ENCODE assay signal across 24 mouse cellular contexts in the genomic region with DNA sequence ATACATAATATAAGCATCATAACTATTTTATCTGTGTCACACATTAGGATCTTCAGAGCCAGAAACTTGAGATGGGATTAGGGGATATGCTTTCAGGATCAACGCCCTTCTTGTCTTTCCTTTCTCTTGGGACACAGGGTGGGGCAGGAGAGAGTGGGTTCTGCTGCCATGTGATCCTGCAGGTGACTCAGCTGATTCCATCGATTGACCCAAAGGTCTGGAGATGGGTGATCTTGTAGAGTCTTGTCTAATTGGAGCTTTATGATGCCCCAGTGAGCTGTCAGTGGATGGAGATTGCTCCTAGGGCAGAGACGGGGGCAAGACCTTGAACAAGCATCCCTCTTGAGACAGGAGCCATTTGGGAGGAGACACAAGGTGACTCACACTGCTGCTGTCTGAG. TPM values are rescaled to one million over a fixed set of nuclear protein-coding genes. Genes with fewer than 3 reads are reported as not detected.
DNase-seq lines count a peak whose midpoint lies in the region; ATAC-seq and TF ChIP-seq lines count a peak whose summit lies in the region.
"Had no signal": no experiment of that assay in that cellular context is flagged by ENCODE, and none has a peak within 500 bp of the region (broad histone marks: within the 10 kb centered on the region; RNA-seq: fewer than 3 reads in every experiment).

No protein-coding gene starts in this region.

- no peak overlapping the region for H3K4me2 ChIP-seq in forebrain, embryonic 11.5 days (ENCODE audit: low read depth, low read length, severe bottlenecking)
- H3K4me2 ChIP-seq: embryonic facial prominence, embryonic 12.5 days; forebrain, embryonic 13.5 days; forebrain, embryonic 15.5 days had no signal

- peak; percentile 73 for TF ChIP-seq EP300 in ES-Bruce4 (IDR thresholded peaks at IDR 0.05; ENCODE audit: insufficient read depth, low read depth, low read length)

- 74% methylated on average over 3 of the region's 3 CpGs for WGBS in forebrain, embryonic 11.5 days
- WGBS in forebrain, embryonic 10.5 days = 83% methylated on average over 3 of the region's 3 CpGs

- no peaks in the 10 kb centered on the region for H3K79me2 ChIP-seq in C2C12 (ENCODE audit: control insufficient read depth, insufficient read depth)

- no peak overlapping the region for H3K9ac ChIP-seq in forebrain, embryonic 11.5 days (ENCODE audit: low read length)
- H3K9ac ChIP-seq in ES-Bruce4 (ENCODE audit: low read depth, poor library complexity, severe bottlenecking) = no peak overlapping the region
- H3K9ac ChIP-seq in ES-E14 (ENCODE audit: insufficient read depth, low read depth, low read length, poor library complexity, severe bottlenecking) = peak overlapping the region; percentile 7; the same call in 1 of the 2 replicates
- H3K9ac ChIP-seq: embryonic facial prominence, embryonic 12.5 days; forebrain, embryonic 13.5 days; forebrain, embryonic 15.5 days; forebrain, postnatal 0 days had no signal

- no peak overlapping the region for H3K4me3 ChIP-seq in forebrain, embryonic 11.5 days (ENCODE audit: low read depth, low read length)
- H3K4me3 ChIP-seq in forebrain, embryonic 10.5 days = no peak overlapping the region
- H3K4me3 ChIP-seq in C2C12 (ENCODE audit: insufficient read depth, poor library complexity, severe bottlenecking) (no peak overlapping the region), ES-Bruce4 (ENCODE audit: low read depth, low read length) (no peak overlapping the region), ES-E14 (ENCODE audit: insufficient read depth in 1 of 2, low read depth in 1 of 2, low read length in 2 of 2, poor library complexity in 1 of 2, severe bottlenecking in 1 of 2) (no peak overlapping the region)
- H3K4me3 ChIP-seq: embryonic facial prominence, embryonic 10.5 days; embryonic facial prominence, embryonic 12.5 days; forebrain, embryonic 13.5 days; forebrain, embryonic 15.5 days had no signal

- H3K27me3 ChIP-seq in forebrain, embryonic 11.5 days (ENCODE audit: control insufficient read depth, insufficient read depth, low read length) = no peaks in the 10 kb centered on the region
- H3K27me3 ChIP-seq in forebrain, embryonic 10.5 days (ENCODE audit: poor library complexity, severe bottlenecking) = no peaks in the 10 kb centered on the region
- H3K27me3 ChIP-seq in C2C12 (ENCODE audit: control insufficient read depth, insufficient read depth, insufficient read length) (no peaks in the 10 kb centered on the region), ES-Bruce4 (ENCODE audit: control insufficient read depth, insufficient read depth, low read length, poor library complexity, severe bottlenecking) (no peaks in the 10 kb centered on the region)
- H3K27me3 ChIP-seq: embryonic facial prominence, embryonic 12.5 days; forebrain, embryonic 13.5 days; forebrain, embryonic 15.5 days had no signal

- H3K79me3 ChIP-seq in C2C12 (ENCODE audit: low read depth) = no peaks in the 10 kb centered on the region

- DNase-seq in forebrain, embryonic 11.5 days (ENCODE audit: low spot score) = peak; percentile 25
- no peak for DNase-seq in forebrain, embryonic 10.5 days (ENCODE audit: extremely low spot score, low spot score)
- DNase-seq in ES-E14 (ENCODE audit: low read depth, low spot score) = no peak
- DNase-seq in urinary bladder, postnatal 36 days (ENCODE audit: low spot score in 2 of 2) = no peak
- DNase-seq in gastrocnemius, postnatal 36 days = no peak
- no peak for DNase-seq in left cerebral cortex, postnatal 4 days
- DNase-seq: adrenal gland, adult 8-10 months; adrenal gland, postnatal 14 days; adrenal gland, postnatal 36 days; B cell, adult 2 months; cerebellum, adult 11-12 months; cerebellum, adult 2 months; cerebellum, adult 9-10 months; cerebellum, postnatal 10 days; cerebellum, postnatal 25 days; forebrain, postnatal 0 days had no signal

- no peaks in the 10 kb centered on the region for H3K36me3 ChIP-seq in forebrain, embryonic 11.5 days (ENCODE audit: control insufficient read depth, insufficient read depth, low read length)
- no peaks in the 10 kb centered on the region for H3K36me3 ChIP-seq in forebrain, embryonic 10.5 days (replicated peaks)
- no peaks in the 10 kb centered on the region for H3K36me3 ChIP-seq in C2C12 (ENCODE audit: control insufficient read depth, insufficient read depth)
- 0 out of 2 replicates have a peak, but pooled peaks cover 2% of the 10 kb centered on the region for H3K36me3 ChIP-seq in ES-Bruce4 (ENCODE audit: control insufficient read depth, insufficient read depth, low read length, poor library complexity, severe bottlenecking)
- H3K36me3 ChIP-seq in ES-E14 (ENCODE audit: control insufficient read depth, insufficient read depth, low read length, poor library complexity, severe bottlenecking) = no peaks in the 10 kb centered on the region
- H3K36me3 ChIP-seq: embryonic facial prominence, embryonic 10.5 days; embryonic facial prominence, embryonic 12.5 days; forebrain, embryonic 15.5 days had no signal

- no peaks in the 10 kb centered on the region for H3K4me1 ChIP-seq in forebrain, embryonic 11.5 days (replicated peaks; ENCODE audit: control insufficient read depth, insufficient read depth, low read length)
- peaks cover 16% of the 10 kb centered on the region for H3K4me1 ChIP-seq in forebrain, embryonic 10.5 days
- H3K4me1 ChIP-seq in ES-Bruce4 (ENCODE audit: control insufficient read depth, insufficient read depth, low read length) = peaks cover 5% of the 10 kb centered on the region
- peaks cover 7 to 17% of the 10 kb centered on the region in 2 experiments for H3K4me1 ChIP-seq in ES-E14 (ENCODE audit: control insufficient read depth in 2 of 2, insufficient read depth in 2 of 2, low read length in 2 of 2, poor library complexity in 1 of 2)
- H3K4me1 ChIP-seq: forebrain, embryonic 15.5 days had no signal

- H3ac ChIP-seq in C2C12 (ENCODE audit: control insufficient read depth, insufficient read length, low read depth) = no peak overlapping the region

- in situ Hi-C loops in ES-E14 (cut with MboI; ENCODE audit: low sequenced_read_pairs in 2 of 2, unreplicated experiment in 2 of 2) = no loop called here

- H3K27ac ChIP-seq in forebrain, embryonic 11.5 days (ENCODE audit: low read depth, low read length) = no peak overlapping the region
- H3K27ac ChIP-seq in forebrain, embryonic 10.5 days = no peak overlapping the region
- H3K27ac ChIP-seq in ES-Bruce4 (ENCODE audit: insufficient read depth, low read length) = peak overlapping the region; percentile 11; the same call in 1 of the 2 replicates
- peak overlapping the region; percentile 30; the same call in 1 of the 2 replicates for H3K27ac ChIP-seq in ES-E14 (ENCODE audit: insufficient read depth, low read depth, low read length, poor library complexity, severe bottlenecking)
- H3K27ac ChIP-seq: embryonic facial prominence, embryonic 10.5 days; embryonic facial prominence, embryonic 12.5 days; forebrain, embryonic 13.5 days; forebrain, embryonic 15.5 days had no signal

- TF ChIP-seq CTCF in C2C12 (IDR thresholded peaks at IDR 0.05; ENCODE audit: control insufficient read depth, insufficient read depth, insufficient read length) (no peak), ES-Bruce4 (IDR thresholded peaks at IDR 0.05; ENCODE audit: low read depth, low read length) (no peak)

- no peak for ATAC-seq in forebrain, embryonic 11.5 days (replicated peaks; ENCODE audit: low FRiP score)
- ATAC-seq: activated CD4-positive, CD25-positive, alpha-beta regulatory T cell, adult 4 months; forebrain, embryonic 13.5 days; forebrain, embryonic 15.5 days; forebrain, postnatal 0 days had no signal

- intact Hi-C loops in gastrocnemius, postnatal 36 days (cut with DNase I) = no loop called here
- intact Hi-C loops in left cerebral cortex, postnatal 4 days (cut with DNase I) = no loop called here

- no peaks in the 10 kb centered on the region for H3K9me3 ChIP-seq in forebrain, embryonic 11.5 days (ENCODE audit: control insufficient read depth, low read length)
- no peaks in the 10 kb centered on the region for H3K9me3 ChIP-seq in forebrain, embryonic 10.5 days
- H3K9me3 ChIP-seq in ES-Bruce4 (replicated peaks; ENCODE audit: control insufficient read depth, insufficient read depth, low read length, poor library complexity, severe bottlenecking) (peaks cover 6% of the 10 kb centered on the region), ES-E14 (ENCODE audit: control insufficient read depth, insufficient read depth, low read depth, low read length) (no peaks in the 10 kb centered on the region)
- H3K9me3 ChIP-seq: embryonic facial prominence, embryonic 10.5 days; embryonic facial prominence, embryonic 12.5 days; forebrain, embryonic 13.5 days; forebrain, embryonic 15.5 days had no signal

- TF ChIP-seq POLR2A in ES-Bruce4 (IDR thresholded peaks at IDR 0.05; ENCODE audit: insufficient read depth, low read length) = no peak

TF ChIP-seq in C2C12, 6 proteins besides CTCF, POLR2A, EP300 and RAD21:
- peak; percentile 37 for TF ChIP-seq USF1 (IDR thresholded peaks at IDR 0.05; ENCODE audit: low read depth)
- no peak for TF ChIP-seq MYOG (IDR thresholded peaks at IDR 0.05; ENCODE audit: control insufficient read depth, extremely low read depth, insufficient read length)

TF ChIP-seq in ES-E14, 5 proteins besides CTCF, POLR2A, EP300 and RAD21:
- peak; percentile 68 for TF ChIP-seq MAFK (IDR thresholded peaks at IDR 0.05; ENCODE audit: insufficient read depth, low read depth, low read length)
- TF ChIP-seq HCFC1 (IDR thresholded peaks at IDR 0.05; ENCODE audit: borderline replicate concordance, insufficient read depth, low read length) = no peak

RNA-seq across cellular contexts. Expression of gene Enc1, which starts 33.9 kb away (rescaled TPM):
- 17.9 and 20.8 TPM in 2 replicates for polyA plus RNA-seq in forebrain, embryonic 11.5 days (2014; fragmentation: Nextera tagmentation; extraction: Ambion mirVana)
- polyA plus RNA-seq in forebrain, embryonic 10.5 days (2016; fragmentation: Nextera tagmentation; extraction: Ambion mirVana) = 7.8 and 10.0 TPM in 2 replicates
- 40.9 TPM for polyA plus RNA-seq in C2C12 (2012; fragmentation: generic; extraction: Trizol)
- 83.0 TPM in 2 replicates for polyA plus RNA-seq in ES-Bruce4 (2011; ENCODE audit: insufficient read depth, insufficient read length, low read depth, missing spikeins)
- total RNA-seq in ES-E14 (2012; rRNA removed) = 63.1 and 73.6 TPM in 2 replicates
- total RNA-seq in gastrocnemius, postnatal 36 days (2021) = 1 to 10 TPM; 1.4 to 2.6 TPM
- total RNA-seq in left cerebral cortex, postnatal 4 days (2021) = 100 to 1,000 TPM; 740 to 833 TPM
- total RNA-seq: MEL had no signal

Comparison
In these comparisons a context has a peak if more than half of its experiments do, and no peak if none do; other contexts are left out.
1. H3K27ac ChIP-seq: peak in ES-Bruce4 (single experiment) and ES-E14 (single experiment); none in forebrain, embryonic 11.5 days (single experiment) and forebrain, embryonic 10.5 days (single experiment).